Mouse (Mus musculus) E14TG2a.4 (cell line): ENCODE measurements around the gene Zfp791.

Experiments used
- CTCF ChIP-seq: conservative IDR thresholded peaks from 2 replicates; pipeline ENCODE4 v1.5.1; 2014; ENCODE audit warnings: low read length
- NANOG ChIP-seq: IDR thresholded peaks from 2 replicates; pipeline ENCODE4 v1.6.1; 2014; ENCODE audit warnings: borderline replicate concordance, low read length, mixed read lengths
- POU5F1 ChIP-seq: IDR thresholded peaks from 2 replicates; pipeline ENCODE4 v1.6.1; 2014; ENCODE audit warnings: low read length, borderline replicate concordance

- no peak for TF ChIP-seq CTCF
- TF ChIP-seq NANOG, result no peak
- TF ChIP-seq POU5F1, result no peak
Observed at GRCm38 (mm10) chr8:85081216-85081555, 41.7 kb downstream of the Zfp791 start, which contains the start of gene Wdr83.
